Mouse (Mus musculus) olfactory bulb, adult 2 months (tissue): Measurements from ENCODE around the gene Eif4a1. TPM values are rescaled to one million over a fixed set of nuclear protein-coding genes. Genes with fewer than 3 reads are reported as not detected.
A peak's percentile ranks its signal among the peaks of the same experiment; 100 is the strongest.

Source experiments
- H3K27ac ChIP-seq: fragments of 200-500 bp; 2 replicates; pipeline ENCODE4 v1.5.1; 2012; ENCODE audit warnings: low read depth, low read length; ENCODE audit not compliant: insufficient read depth
- H3K4me1 ChIP-seq: fragments of 200-500 bp; 2 replicates; pipeline ENCODE4 v1.6.1; 2012; ENCODE audit warnings: low read length; ENCODE audit not compliant: control insufficient read depth, insufficient read depth
- H3K4me3 ChIP-seq: fragments of 200-500 bp; 2 replicates; pipeline ENCODE4 v1.5.1; 2012; ENCODE audit warnings: mild to moderate bottlenecking, low read depth, low read length, moderate library complexity; ENCODE audit not compliant: insufficient read depth
- CTCF ChIP-seq: fragments of 200-500 bp; IDR thresholded peaks from 2 replicates; pipeline ENCODE4 v1.5.1; 2012; ENCODE audit warnings: low read depth, mild to moderate bottlenecking, low read length, moderate library complexity; ENCODE audit not compliant: insufficient read depth
- POLR2A ChIP-seq: fragments of 200-500 bp; IDR thresholded peaks from 2 replicates; pipeline ENCODE4 v1.6.1; 2012; ENCODE audit warnings: mild to moderate bottlenecking, low read depth, low read length, moderate library complexity; ENCODE audit not compliant: insufficient read depth
- WGBS: fragments of 180-500 bp; shearing (Covaris S2); methylation state at CpG from one replicate; pipeline ENCODE4 v1.1.7; 2018; 5-methylcytosine and 5-hydroxymethylcytosine counted together
- polyA plus RNA-seq: library from polyadenylated mRNA; stranded (reverse); fragments of >200 nt; gene quantifications from 2 replicates; pipeline ENCODE4 v1.2.4, GENCODE M21; 2012; ENCODE audit warnings: low replicate concordance; ENCODE audit not compliant: missing spikeins, insufficient read depth, insufficient read length

Eif4a1 gene
- polyA plus RNA-seq, 1 experiment = not detected

- 74% methylated on average over 10 of the region's 10 CpGs for WGBS
- TF ChIP-seq CTCF = no peak
- TF ChIP-seq POLR2A = no peak
- Histone ChIP-seq H3K4me1 (peaks cover 5% of the 10 kb centered on the region), H3K4me3 (no peak overlapping the region), H3K27ac (no peak overlapping the region)
These were observed 15.4 kb downstream of the Eif4a1 start for GRCm38 (mm10) chr11:69656617-69657461.

DNA sequence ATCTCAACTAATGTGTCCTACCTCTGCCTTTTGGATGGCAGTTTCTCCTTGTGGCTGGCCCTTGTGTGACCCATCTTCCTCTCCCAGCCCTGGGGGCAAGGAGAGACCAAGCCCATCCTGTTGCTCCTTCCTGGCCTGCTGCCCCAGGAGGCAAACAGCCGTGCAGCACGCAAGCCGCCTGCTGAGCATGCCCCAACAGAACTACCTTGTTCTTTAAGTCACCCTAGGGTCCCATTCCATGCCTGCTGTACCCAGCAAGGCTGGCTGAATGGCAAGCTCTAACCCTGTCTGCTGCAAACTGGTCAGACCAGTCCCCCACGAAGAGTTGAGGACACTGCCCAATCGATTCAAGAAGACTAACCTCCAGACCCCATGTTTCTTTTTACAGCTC lies 16.2 kb downstream of the Eif4a1 start:
- no peak overlapping the region for H3K4me3 ChIP-seq
- peaks cover 5% of the 10 kb centered on the region for H3K4me1 ChIP-seq
- 82% methylated on average over 5 of the region's 5 CpGs for WGBS
- H3K27ac ChIP-seq = no peak overlapping the region
- TF ChIP-seq POLR2A (no peak), CTCF (no peak)

GRCm38 (mm10) chr11:69655264-69656064 lies 16.8 kb downstream of the Eif4a1 start, which contains the start of gene Sox15:
Gene Sox15 (plus strand): TSS chr11:69655314.
- H3K4me3 ChIP-seq = no peak within 1 kb of the TSS
- peaks cover 5% of the 10 kb centered on the region for H3K4me1 ChIP-seq
- H3K27ac ChIP-seq = no peak within 1 kb of the TSS
- 22% methylated on average over 34 of the region's 34 CpGs for WGBS
- peak; percentile 82 for TF ChIP-seq CTCF
- TF ChIP-seq POLR2A = no peak

DNA sequence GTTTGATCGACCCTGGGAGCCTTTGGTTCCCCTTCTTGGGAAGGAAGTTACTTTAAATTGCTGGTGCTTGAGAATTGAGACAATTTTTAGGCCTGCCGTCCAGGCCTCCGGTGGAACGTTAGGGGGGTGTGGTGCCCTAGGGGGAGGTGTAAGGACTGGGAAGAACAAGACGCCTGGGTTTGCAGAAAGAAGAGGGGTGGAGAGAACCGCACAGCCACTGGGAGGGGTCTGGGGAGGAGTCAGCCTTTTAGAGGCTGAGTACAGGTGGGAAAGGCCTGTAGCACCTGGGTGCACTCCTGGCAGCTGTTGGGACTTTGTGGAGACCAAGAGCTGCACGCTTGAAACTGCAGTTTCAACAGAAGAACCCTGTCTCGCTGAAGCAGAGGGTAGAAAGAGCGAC lies 17.5 kb downstream of the Eif4a1 start:
- 44% methylated on average over 9 of the region's 9 CpGs for WGBS
- H3K4me3 ChIP-seq = no peak overlapping the region
- H3K4me1 ChIP-seq = peaks cover 5% of the 10 kb centered on the region
- no peak for TF ChIP-seq CTCF
- no peak for TF ChIP-seq POLR2A
- no peak overlapping the region for H3K27ac ChIP-seq

DNA sequence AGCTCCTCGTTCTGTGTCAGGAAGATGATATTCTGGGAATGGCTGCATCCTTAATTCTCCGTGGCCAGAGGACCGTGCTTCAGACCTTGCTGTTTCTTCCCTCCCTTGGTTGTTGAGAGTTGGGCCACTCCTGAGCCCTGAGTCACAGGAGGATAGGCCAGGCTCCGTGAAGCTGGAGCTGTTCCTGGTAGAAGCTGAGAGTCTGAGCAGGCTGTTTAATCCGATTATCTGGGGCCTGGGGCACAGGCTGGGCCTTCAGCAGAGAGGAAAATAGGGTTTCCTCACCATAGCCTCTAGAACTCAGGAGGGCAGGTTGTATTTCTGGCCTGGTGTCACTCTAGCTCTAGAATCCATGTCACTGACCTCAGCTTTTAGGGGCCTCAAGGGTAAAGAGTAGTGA lies 18.8 kb downstream of the Eif4a1 start:
- TF ChIP-seq CTCF (no peak), POLR2A (no peak)
- Histone ChIP-seq H3K4me1 (peaks cover 5% of the 10 kb centered on the region), H3K27ac (no peak overlapping the region), H3K4me3 (no peak overlapping the region)
- 52% methylated on average over 5 of the region's 5 CpGs for WGBS

- WGBS = 88% methylated on average over 5 of the region's 5 CpGs
- Histone ChIP-seq H3K4me3 (no peak overlapping the region), H3K27ac (no peak overlapping the region), H3K4me1 (no peaks in the 10 kb centered on the region)
- TF ChIP-seq CTCF = no peak
These were observed 26.4 kb downstream of the Eif4a1 start for GRCm38 (mm10) chr11:69645860-69646259.

DNA sequence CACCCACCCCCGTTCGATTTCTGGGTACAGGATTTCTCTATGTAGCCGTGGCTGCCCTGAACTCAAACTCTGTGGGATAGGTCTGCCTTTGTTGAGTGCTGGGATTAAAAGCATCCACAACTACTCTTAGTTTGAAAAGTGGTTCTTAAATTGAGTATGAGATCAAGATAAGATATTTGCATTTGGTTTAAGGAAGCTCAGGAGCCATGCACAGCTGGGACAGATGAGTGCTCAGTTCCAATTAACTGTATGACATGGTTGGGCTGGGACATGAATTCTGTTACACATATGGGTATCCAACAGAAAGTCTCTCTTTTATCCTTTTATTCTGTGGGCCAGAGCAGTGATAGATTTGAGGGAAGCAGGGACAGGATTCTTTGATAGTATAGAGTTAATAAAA lies 36.8 kb downstream of the Eif4a1 start:
- 52% methylated on average over 3 of the region's 3 CpGs for WGBS
- H3K4me3 ChIP-seq = no peak overlapping the region
- TF ChIP-seq POLR2A (no peak), CTCF (no peak)

GRCm38 (mm10) chr11:69633128-69633866 lies 38.9 kb downstream of the Eif4a1 start:
- H3K27ac ChIP-seq = peak overlapping the region; percentile 14; the same call in 1 of the 2 replicates

More for the DNA sequence above, 36.8 kb downstream of the Eif4a1 start:
- Histone ChIP-seq H3K4me1 (no peaks in the 10 kb centered on the region), H3K27ac (no peak overlapping the region)

More at GRCm38 (mm10) chr11:69633128-69633866, 38.9 kb downstream of the Eif4a1 start:
- Histone ChIP-seq H3K4me3 (peak overlapping the region; percentile 61), H3K4me1 (no peaks in the 10 kb centered on the region)
- TF ChIP-seq CTCF = no peak
- no peak for TF ChIP-seq POLR2A
- under 1% methylated on average over 40 of the region's 50 CpGs for WGBS
